Mouse (Mus musculus) embryonic facial prominence, embryonic 13.5 days (tissue): Measurements from ENCODE around the gene Neurl3. TPM values are rescaled to one million over a fixed set of nuclear protein-coding genes. Genes with fewer than 3 reads are reported as not detected.
A peak's percentile ranks its signal among the peaks of the same experiment; 100 is the strongest.

Experiments
- ATAC-seq: fragments of 200-750 bp; cut with Nextera tagmentation; 2 replicates; pipeline ENCODE4 v1.8.0; 2017; ENCODE audit warnings: low read depth; ENCODE audit not compliant: insufficient number of reproducible peaks, insufficient read depth, low FRiP score, low TSS enrichment
- H3K27ac ChIP-seq: fragments of 300-500 bp; sonication (generic); 2 replicates; pipeline ENCODE4 v1.5.1; 2015; ENCODE audit warnings: moderate library complexity, mild to moderate bottlenecking, inconsistent platforms
- H3K27me3 ChIP-seq: fragments of 300-500 bp; sonication (generic); 2 replicates; pipeline ENCODE4 v1.6.1; 2015; ENCODE audit warnings: mild to moderate bottlenecking, inconsistent platforms
- H3K36me3 ChIP-seq: fragments of 300-500 bp; sonication (generic); 2 replicates; pipeline ENCODE4 v1.6.1; 2015; ENCODE audit warnings: mild to moderate bottlenecking, inconsistent platforms
- H3K4me1 ChIP-seq: fragments of 300-500 bp; sonication (generic); 2 replicates; pipeline ENCODE4 v1.6.1; 2015; ENCODE audit warnings: inconsistent platforms
- H3K4me2 ChIP-seq: fragments of 300-500 bp; sonication (generic); 2 replicates; pipeline ENCODE4 v1.6.1; 2015; ENCODE audit warnings: moderate library complexity, mild to moderate bottlenecking, inconsistent platforms
- H3K4me3 ChIP-seq: fragments of 300-500 bp; sonication (generic); 2 replicates; pipeline ENCODE4 v1.5.1; 2015; ENCODE audit warnings: mild to moderate bottlenecking, inconsistent platforms
- H3K9ac ChIP-seq: fragments of 300-500 bp; sonication (generic); 2 replicates; pipeline ENCODE4 v1.6.1; 2015; ENCODE audit warnings: mild to moderate bottlenecking, inconsistent platforms
- H3K9me3 ChIP-seq: fragments of 300-500 bp; sonication (generic); 2 replicates; pipeline ENCODE4 v1.6.1; 2016; ENCODE audit warnings: inconsistent platforms
- WGBS: fragments of 180-500 bp; shearing (Covaris S2); methylation state at CpG from one replicate; pipeline ENCODE4 v1.1.7; 2015; ENCODE audit warnings: mixed read lengths; 5-methylcytosine and 5-hydroxymethylcytosine counted together
- polyA plus RNA-seq: library from polyadenylated mRNA; unstranded; fragments of >200 nt; fragmentation: Nextera tagmentation; extraction: Ambion mirVana; gene quantifications from 2 replicates; pipeline ENCODE4 v1.2.1, GENCODE M21; 2015

The Neurl3 gene
- polyA plus RNA-seq, 1 experiment from 2014 or later = 0.86 TPM

- peaks cover 24% of the 10 kb centered on the region for H3K4me1 ChIP-seq
- H3K27ac ChIP-seq = no peak overlapping the region
- 41% methylated on average over 3 of the region's 3 CpGs for WGBS
- no peaks in the 10 kb centered on the region for H3K36me3 ChIP-seq
- no peaks in the 10 kb centered on the region for H3K9me3 ChIP-seq
- H3K9ac ChIP-seq = no peak overlapping the region
- ATAC-seq = no peak
- H3K4me2 ChIP-seq = no peak overlapping the region
- H3K27me3 ChIP-seq = peaks cover 31% of the 10 kb centered on the region
- H3K4me3 ChIP-seq = no peak overlapping the region
These were observed 3.8 kb downstream of the Neurl3 start for GRCm38 (mm10) chr1:36270666-36271065.

GRCm38 (mm10) chr1:36269121-36269795 is 5.2 kb downstream of the Neurl3 start:
- Histone ChIP-seq H3K4me3 (peak overlapping the region; percentile 17), H3K27ac (no peak overlapping the region), H3K4me1 (peaks cover 24% of the 10 kb centered on the region), H3K9ac (0 out of 2 replicates have a peak overlapping the region, but pooled peaks have one; percentile 49), H3K27me3 (peaks cover 34% of the 10 kb centered on the region), H3K36me3 (no peaks in the 10 kb centered on the region), H3K4me2 (peak overlapping the region; percentile 51), H3K9me3 (no peaks in the 10 kb centered on the region)
- 48% methylated on average over 54 of the region's 54 CpGs for WGBS
- no peak for ATAC-seq

GRCm38 (mm10) chr1:36267595-36267994 is 6.9 kb downstream of the Neurl3 start:
- Histone ChIP-seq H3K9ac (no peak overlapping the region), H3K4me3 (no peak overlapping the region), H3K9me3 (no peaks in the 10 kb centered on the region), H3K36me3 (no peaks in the 10 kb centered on the region), H3K27ac (no peak overlapping the region), H3K27me3 (peaks cover 34% of the 10 kb centered on the region), H3K4me2 (no peak overlapping the region), H3K4me1 (peaks cover 14% of the 10 kb centered on the region)
- 97% methylated on average over 3 of the region's 3 CpGs for WGBS
- no peak for ATAC-seq

GRCm38 (mm10) chr1:36266293-36266692 is 8.2 kb downstream of the Neurl3 start:
- no peaks in the 10 kb centered on the region for H3K36me3 ChIP-seq
- H3K9ac ChIP-seq = no peak overlapping the region
- no peak for ATAC-seq
- no peak overlapping the region for H3K4me3 ChIP-seq
- H3K27ac ChIP-seq = no peak overlapping the region
- peaks cover 30% of the 10 kb centered on the region for H3K27me3 ChIP-seq
- 88% methylated on average over 6 of the region's 6 CpGs for WGBS
- no peak overlapping the region for H3K4me2 ChIP-seq
- H3K9me3 ChIP-seq = no peaks in the 10 kb centered on the region
- peaks cover 8% of the 10 kb centered on the region; the same call in 1 of the 2 replicates for H3K4me1 ChIP-seq

GRCm38 (mm10) chr1:36263833-36264488 is 10.5 kb downstream of the Neurl3 start:
- H3K36me3 ChIP-seq = no peaks in the 10 kb centered on the region
- H3K4me3 ChIP-seq = no peak overlapping the region
- ATAC-seq = no peak
- whole genome bisulfite sequencing = 47% methylated on average over 13 of the region's 13 CpGs
- no peaks in the 10 kb centered on the region for H3K4me1 ChIP-seq
- H3K9me3 ChIP-seq = 0 out of 2 replicates have a peak, but pooled peaks cover 1% of the 10 kb centered on the region
- H3K27ac ChIP-seq = peak overlapping the region; percentile 18; the same call in 1 of the 2 replicates
- H3K27me3 ChIP-seq = peaks cover 10% of the 10 kb centered on the region
- no peak overlapping the region for H3K9ac ChIP-seq
- H3K4me2 ChIP-seq = no peak overlapping the region

- Histone ChIP-seq H3K27me3 (0 out of 2 replicates have a peak, but pooled peaks cover 3% of the 10 kb centered on the region), H3K4me3 (no peak overlapping the region), H3K4me2 (no peak overlapping the region), H3K9ac (no peak overlapping the region), H3K27ac (no peak overlapping the region), H3K4me1 (no peaks in the 10 kb centered on the region), H3K9me3 (0 out of 2 replicates have a peak, but pooled peaks cover 2% of the 10 kb centered on the region), H3K36me3 (no peaks in the 10 kb centered on the region)
- 82% methylated on average over 19 of the region's 19 CpGs for WGBS
- no peak for ATAC-seq
These were observed 12.6 kb downstream of the Neurl3 start for GRCm38 (mm10) chr1:36261708-36262504.

- WGBS = 90% methylated on average over 1 of the region's 1 CpGs
- H3K4me1 ChIP-seq = peaks cover under 1% of the 10 kb centered on the region
- H3K4me3 ChIP-seq = no peak overlapping the region
- H3K4me2 ChIP-seq = no peak overlapping the region
- H3K27ac ChIP-seq = no peak overlapping the region
- ATAC-seq = no peak
- peaks cover 5% of the 10 kb centered on the region; the same call in 1 of the 2 replicates for H3K9me3 ChIP-seq
- peaks cover 15% of the 10 kb centered on the region for H3K27me3 ChIP-seq
- H3K36me3 ChIP-seq = no peaks in the 10 kb centered on the region
- no peak overlapping the region for H3K9ac ChIP-seq
These were observed 14.1 kb downstream of the Neurl3 start for GRCm38 (mm10) chr1:36260418-36260817.

- Histone ChIP-seq H3K4me2 (no peak overlapping the region), H3K36me3 (no peaks in the 10 kb centered on the region), H3K27me3 (peaks cover 24% of the 10 kb centered on the region), H3K9me3 (peaks cover 5% of the 10 kb centered on the region; the same call in 1 of the 2 replicates), H3K4me1 (peaks cover 10% of the 10 kb centered on the region), H3K27ac (no peak overlapping the region), H3K4me3 (no peak overlapping the region), H3K9ac (no peak overlapping the region)
- 93% methylated on average over 2 of the region's 2 CpGs for WGBS
- no peak for ATAC-seq
These were observed 15.2 kb downstream of the Neurl3 start for GRCm38 (mm10) chr1:36259281-36259680.

- Histone ChIP-seq H3K27me3 (peaks cover 31% of the 10 kb centered on the region), H3K9me3 (peaks cover 5% of the 10 kb centered on the region; the same call in 1 of the 2 replicates), H3K4me3 (no peak overlapping the region), H3K9ac (no peak overlapping the region), H3K4me2 (no peak overlapping the region), H3K4me1 (peaks cover 10% of the 10 kb centered on the region), H3K36me3 (no peaks in the 10 kb centered on the region), H3K27ac (no peak overlapping the region)
- no peak for ATAC-seq
- WGBS = 56% methylated on average over 2 of the region's 2 CpGs
These were observed 15.8 kb downstream of the Neurl3 start for GRCm38 (mm10) chr1:36258631-36259030.

- no peak for ATAC-seq
- H3K27ac ChIP-seq = no peak overlapping the region
- peaks cover 5% of the 10 kb centered on the region; the same call in 1 of the 2 replicates for H3K9me3 ChIP-seq
- no peak overlapping the region for H3K9ac ChIP-seq
- peaks cover 10% of the 10 kb centered on the region for H3K4me1 ChIP-seq
- 74% methylated on average over 8 of the region's 8 CpGs for WGBS
- H3K27me3 ChIP-seq = peaks cover 35% of the 10 kb centered on the region
- no peak overlapping the region for H3K4me2 ChIP-seq
- no peak overlapping the region for H3K4me3 ChIP-seq
- no peaks in the 10 kb centered on the region for H3K36me3 ChIP-seq
These were observed 17.2 kb downstream of the Neurl3 start for GRCm38 (mm10) chr1:36257276-36257675.

- peaks cover 5% of the 10 kb centered on the region; the same call in 1 of the 2 replicates for H3K9me3 ChIP-seq
- H3K27me3 ChIP-seq = peaks cover 35% of the 10 kb centered on the region
- H3K27ac ChIP-seq = no peak overlapping the region
- no peaks in the 10 kb centered on the region for H3K36me3 ChIP-seq
- peak overlapping the region; percentile 33 for H3K4me2 ChIP-seq
- ATAC-seq = no peak
- no peak overlapping the region for H3K4me3 ChIP-seq
- 23% methylated on average over 20 of the region's 20 CpGs for whole genome bisulfite sequencing
- H3K9ac ChIP-seq = no peak overlapping the region
- H3K4me1 ChIP-seq = peaks cover 10% of the 10 kb centered on the region
These were observed 18.4 kb downstream of the Neurl3 start for GRCm38 (mm10) chr1:36255871-36256640.
